Mouse (Mus musculus) thymus, adult 2 months (tissue): ENCODE results near the gene Ppp1r3d. TPM values are rescaled to one million over a fixed set of nuclear protein-coding genes. Genes with fewer than 3 reads are reported as not detected.

ENCODE experiments used
- DNase-seq: peaks from one replicate; pipeline ENCODE4 v3.0.0; 2021
- H3K27ac ChIP-seq: fragments of 200-500 bp; 2 replicates; pipeline ENCODE4 v1.5.1; 2012; ENCODE audit warnings: low read length, control low read depth; ENCODE audit not compliant: control insufficient read depth, insufficient read depth
- H3K27me3 ChIP-seq: fragments of 200-500 bp; 2 replicates; pipeline ENCODE4 v1.6.1; 2012; ENCODE audit warnings: mild to moderate bottlenecking, low read length, moderate library complexity, mixed read lengths; ENCODE audit not compliant: control insufficient read depth, insufficient read depth
- H3K36me3 ChIP-seq: fragments of 200-500 bp; 2 replicates; pipeline ENCODE4 v1.6.1; 2012; ENCODE audit warnings: mild to moderate bottlenecking, low read length, moderate library complexity; ENCODE audit not compliant: control insufficient read depth, insufficient read depth
- H3K4me1 ChIP-seq: fragments of 200-500 bp; replicated peaks from 2 replicates; pipeline ENCODE4 v1.6.1; 2012; ENCODE audit warnings: low read length; ENCODE audit not compliant: control insufficient read depth, insufficient read depth
- H3K4me3 ChIP-seq: fragments of 200-500 bp; 2 replicates; pipeline ENCODE4 v1.5.1; 2012; ENCODE audit warnings: mild to moderate bottlenecking, low read length, control low read depth, moderate library complexity; ENCODE audit not compliant: control insufficient read depth, insufficient read depth
- CTCF ChIP-seq: fragments of 200-500 bp; IDR thresholded peaks from 2 replicates; pipeline ENCODE4 v1.5.1; 2012; ENCODE audit warnings: mild to moderate bottlenecking, control low read depth, low read length, moderate library complexity, borderline replicate concordance; ENCODE audit not compliant: control insufficient read depth, poor library complexity, insufficient read depth; ENCODE audit errors: extremely low read depth
- POLR2A ChIP-seq: fragments of 200-500 bp; IDR thresholded peaks from 2 replicates; pipeline ENCODE4 v1.6.1; 2012; ENCODE audit warnings: mild to moderate bottlenecking, low read length, control low read depth, moderate library complexity; ENCODE audit not compliant: control insufficient read depth, poor library complexity, insufficient read depth; ENCODE audit errors: extremely low read depth
- WGBS: fragments of 180-500 bp; shearing (Covaris S2); methylation state at CpG from one replicate; pipeline ENCODE4 v1.1.7; 2018; 5-methylcytosine and 5-hydroxymethylcytosine counted together
- polyA plus RNA-seq: library from polyadenylated mRNA; depleted of rRNA; stranded (reverse); fragments of >200 nt; gene quantifications from 2 replicates; pipeline ENCODE4 v1.2.3, GENCODE M21; 2012

The Ppp1r3d gene
- polyA plus RNA-seq, 1 experiment, result 2.8 TPM

DNA sequence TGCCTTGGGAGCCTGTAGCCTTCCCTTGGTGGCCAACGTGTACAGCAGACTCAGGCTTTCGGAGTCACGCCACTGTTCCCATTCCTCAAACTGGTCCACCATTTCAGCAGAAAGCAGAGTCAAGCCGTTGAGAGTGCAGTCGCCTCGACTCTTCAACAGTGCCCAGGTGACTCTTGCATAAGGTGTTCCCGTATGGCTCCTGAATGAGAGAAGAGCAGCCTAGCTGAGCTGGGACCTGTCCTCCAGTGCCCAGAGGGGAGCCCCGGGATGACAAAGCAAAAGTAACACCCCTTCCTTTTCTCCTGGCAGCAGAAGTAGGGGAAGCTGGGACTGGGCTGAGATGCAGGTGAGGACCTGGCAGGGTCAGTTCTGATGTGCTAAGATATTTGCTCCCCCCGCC, 13.9 kb upstream of the Ppp1r3d start:
- H3K36me3 ChIP-seq, result no peaks in the 10 kb centered on the region
- no peak overlapping the region for H3K4me3 ChIP-seq
- 76% methylated on average over 9 of the region's 9 CpGs for WGBS
- H3K27ac ChIP-seq, result no peak overlapping the region
- no peaks in the 10 kb centered on the region for H3K4me1 ChIP-seq
- no peak for TF ChIP-seq CTCF
- no peak for TF ChIP-seq POLR2A
- H3K27me3 ChIP-seq, result no peaks in the 10 kb centered on the region
- DNase-seq, result no peak

- DNase-seq, result no peak
- no peak overlapping the region for H3K27ac ChIP-seq
- no peaks in the 10 kb centered on the region for H3K4me1 ChIP-seq
- 92% methylated on average over 5 of the region's 5 CpGs for WGBS
- no peaks in the 10 kb centered on the region for H3K27me3 ChIP-seq
- no peak overlapping the region for H3K4me3 ChIP-seq
- no peak for TF ChIP-seq CTCF
- no peak for TF ChIP-seq POLR2A
- H3K36me3 ChIP-seq, result no peaks in the 10 kb centered on the region
Observed at GRCm38 (mm10) chr2:178427181-178427580, 12.9 kb upstream of the Ppp1r3d start.

GRCm38 (mm10) chr2:178426229-178426628, 12.0 kb upstream of the Ppp1r3d start:
- H3K27me3 ChIP-seq, result no peaks in the 10 kb centered on the region
- H3K4me3 ChIP-seq, result no peak overlapping the region
- 52% methylated on average over 4 of the region's 4 CpGs for WGBS
- DNase-seq, result no peak
- H3K27ac ChIP-seq, result no peak overlapping the region
- TF ChIP-seq CTCF (no peak), POLR2A (no peak)
- no peaks in the 10 kb centered on the region for H3K36me3 ChIP-seq
- H3K4me1 ChIP-seq, result no peaks in the 10 kb centered on the region

- Histone ChIP-seq H3K36me3 (no peaks in the 10 kb centered on the region), H3K4me3 (no peak overlapping the region), H3K27me3 (no peaks in the 10 kb centered on the region), H3K4me1 (no peaks in the 10 kb centered on the region), H3K27ac (no peak overlapping the region)
- DNase-seq, result no peak
- WGBS, result 90% methylated on average over 5 of the region's 5 CpGs
- no peak for TF ChIP-seq CTCF
- no peak for TF ChIP-seq POLR2A
Observed at GRCm38 (mm10) chr2:178423223-178423622, 9.0 kb upstream of the Ppp1r3d start.

DNA sequence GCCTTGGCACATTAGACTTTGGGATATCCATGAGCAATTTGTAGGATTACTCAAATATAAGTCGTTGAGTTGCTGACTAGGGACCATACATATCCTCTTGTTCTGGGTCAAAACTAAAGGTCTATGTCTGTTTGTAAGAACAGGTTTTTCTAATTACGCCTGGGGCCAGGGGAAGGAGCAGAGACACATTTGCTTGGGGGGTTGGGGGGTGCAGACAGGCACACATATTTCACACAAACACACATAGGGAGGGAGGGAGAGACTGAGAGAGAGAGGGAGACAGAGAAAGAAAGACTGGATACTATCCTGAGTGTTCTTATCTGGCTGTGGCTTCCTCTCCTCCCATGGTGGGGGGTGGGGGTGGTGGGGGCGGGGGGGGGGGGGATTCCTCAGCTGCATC, 7.9 kb upstream of the Ppp1r3d start:
- no peak overlapping the region for H3K4me3 ChIP-seq
- TF ChIP-seq POLR2A (no peak), CTCF (no peak)
- H3K4me1 ChIP-seq, result no peaks in the 10 kb centered on the region
- no peak overlapping the region for H3K27ac ChIP-seq
- no peaks in the 10 kb centered on the region for H3K36me3 ChIP-seq
- 85% methylated on average over 3 of the region's 3 CpGs for WGBS
- DNase-seq, result no peak
- H3K27me3 ChIP-seq, result no peaks in the 10 kb centered on the region

DNA sequence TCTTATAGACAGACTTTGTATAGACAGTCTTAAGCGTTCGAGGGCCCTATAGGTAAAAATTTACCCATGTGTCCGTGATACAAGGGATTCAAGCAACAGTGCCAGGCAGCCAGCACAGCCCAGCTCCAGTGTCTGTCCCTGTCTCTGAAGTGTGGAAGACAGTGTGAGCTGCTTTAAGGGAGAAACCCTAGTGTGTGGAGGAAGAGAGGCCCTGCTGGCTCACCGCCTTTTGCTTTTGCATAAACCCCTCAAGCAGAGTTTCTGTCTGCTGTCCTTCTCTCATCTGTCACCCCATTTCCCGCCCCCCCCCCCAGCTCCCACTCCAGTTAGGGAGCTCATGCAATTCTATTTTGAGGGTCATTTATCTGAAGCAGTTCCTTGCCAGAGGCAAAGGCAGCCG, 7.3 kb upstream of the Ppp1r3d start:
- DNase-seq, result no peak
- Histone ChIP-seq H3K36me3 (no peaks in the 10 kb centered on the region), H3K4me1 (no peaks in the 10 kb centered on the region), H3K27me3 (no peaks in the 10 kb centered on the region), H3K4me3 (no peak overlapping the region), H3K27ac (no peak overlapping the region)
- TF ChIP-seq CTCF (no peak), POLR2A (no peak)
- WGBS, result 97% methylated on average over 6 of the region's 6 CpGs

DNA sequence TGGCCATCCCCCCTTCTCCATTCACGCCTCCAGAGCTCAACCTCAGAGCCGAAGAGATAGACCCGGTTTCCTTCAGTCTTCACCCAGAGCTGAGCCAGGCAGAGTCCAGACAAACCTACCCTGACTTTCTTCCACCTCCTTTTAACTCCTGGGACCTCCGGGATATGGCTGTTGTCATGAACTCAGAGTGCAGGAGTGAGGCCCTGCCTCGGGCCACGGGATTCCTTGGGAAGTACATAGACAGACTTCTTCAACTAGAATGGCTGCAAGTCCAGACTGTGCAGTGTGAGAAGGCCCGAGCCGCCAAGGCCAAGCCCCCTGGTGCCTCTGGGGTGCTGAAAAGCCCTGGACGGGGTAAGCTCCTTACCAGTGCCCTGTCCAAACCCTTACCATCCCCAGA, 6.3 kb upstream of the Ppp1r3d start:
- H3K4me3 ChIP-seq, result no peak overlapping the region
- H3K4me1 ChIP-seq, result no peaks in the 10 kb centered on the region
- H3K27me3 ChIP-seq, result no peaks in the 10 kb centered on the region
- DNase-seq, result no peak
- TF ChIP-seq CTCF (no peak), POLR2A (no peak)
- no peak overlapping the region for H3K27ac ChIP-seq
- 96% methylated on average over 9 of the region's 9 CpGs for WGBS
- H3K36me3 ChIP-seq, result no peaks in the 10 kb centered on the region
